Mouse (Mus musculus): ENCODE measurements around the gene Card11. TPM values are rescaled to one million over a fixed set of nuclear protein-coding genes. Genes with fewer than 3 reads are reported as not detected.

The Card11 gene
- polyA plus RNA-seq, 1 experiment, result 63.7 TPM

- DNase-seq (ENCODE audit: low read depth in 1 of 2, low spot score in 2 of 2), result no peak
- WGBS, result 82% methylated on average over 5 of the region's 5 CpGs
Measured at GRCm38 (mm10) chr5:140931523-140932229, 68.7 kb downstream of the Card11 start.

DNA sequence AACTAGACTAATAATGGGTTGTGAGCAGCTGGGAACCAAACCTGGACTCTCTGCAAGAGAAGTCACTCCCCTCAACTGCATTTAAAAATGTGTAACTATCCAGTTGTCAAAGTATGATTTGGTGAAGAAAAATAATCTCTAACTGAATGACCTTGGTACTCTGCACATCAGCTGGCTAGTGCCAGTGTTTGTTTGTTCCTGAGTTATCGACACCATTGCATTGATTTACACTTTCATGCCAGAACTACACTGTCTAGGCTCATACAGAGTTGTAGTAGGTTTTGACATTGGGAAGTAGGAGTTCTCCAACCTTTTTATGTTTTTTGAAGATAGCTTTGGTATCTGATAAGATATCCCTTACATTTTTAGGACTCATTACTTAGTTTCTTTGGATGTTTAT, 81.9 kb downstream of the Card11 start:
- TF ChIP-seq CTCF (IDR thresholded peaks at IDR 0.05; ENCODE audit: extremely low read depth, insufficient read depth, insufficient read length, insufficient replicate concordance) (no peak), POLR2A (IDR thresholded peaks at IDR 0.05; ENCODE audit: low read depth, low read length) (no peak)
- peaks cover 15% of the 10 kb centered on the region; the same call in 1 of the 2 replicates for H3K36me3 ChIP-seq (ENCODE audit: control insufficient read depth, insufficient read depth, low read length)
- H3K4me1 ChIP-seq (ENCODE audit: control insufficient read depth, insufficient read depth, insufficient read length), result peaks cover 6% of the 10 kb centered on the region; the same call in 1 of the 2 replicates
- no peak overlapping the region for H3K27ac ChIP-seq (ENCODE audit: insufficient read depth, low read length)
- DNase-seq (ENCODE audit: low read depth in 1 of 2, low spot score in 2 of 2), result no peak
- H3K27me3 ChIP-seq (ENCODE audit: control insufficient read depth, insufficient read depth, low read length), result no peaks in the 10 kb centered on the region
- WGBS, result 89% methylated on average over 1 of the region's 1 CpGs
- H3K4me3 ChIP-seq (ENCODE audit: extremely low read depth, insufficient read depth, insufficient read length), result no peak overlapping the region

More at GRCm38 (mm10) chr5:140931523-140932229, 68.7 kb downstream of the Card11 start:
- TF ChIP-seq POLR2A (IDR thresholded peaks at IDR 0.05; ENCODE audit: low read depth, low read length), result no peak
- no peak for TF ChIP-seq CTCF (IDR thresholded peaks at IDR 0.05; ENCODE audit: extremely low read depth, insufficient read depth, insufficient read length, insufficient replicate concordance)
- peaks cover 6% of the 10 kb centered on the region for H3K36me3 ChIP-seq (ENCODE audit: control insufficient read depth, insufficient read depth, low read length)
- H3K4me3 ChIP-seq (ENCODE audit: extremely low read depth, insufficient read depth, insufficient read length), result no peak overlapping the region
- no peaks in the 10 kb centered on the region; the same call in 1 of the 2 replicates for H3K4me1 ChIP-seq (ENCODE audit: control insufficient read depth, insufficient read depth, insufficient read length)
- no peaks in the 10 kb centered on the region for H3K27me3 ChIP-seq (ENCODE audit: control insufficient read depth, insufficient read depth, low read length)
- no peak overlapping the region for H3K27ac ChIP-seq (ENCODE audit: insufficient read depth, low read length)

GRCm38 (mm10) chr5:140917807-140918206, 82.6 kb downstream of the Card11 start:
- peaks cover 6% of the 10 kb centered on the region; the same call in 1 of the 2 replicates for H3K4me1 ChIP-seq (ENCODE audit: control insufficient read depth, insufficient read depth, insufficient read length)
- H3K27ac ChIP-seq (ENCODE audit: insufficient read depth, low read length), result 0 out of 2 replicates have a peak overlapping the region, but pooled peaks have one; percentile 28
- no peak overlapping the region for H3K4me3 ChIP-seq (ENCODE audit: extremely low read depth, insufficient read depth, insufficient read length)
- TF ChIP-seq CTCF (IDR thresholded peaks at IDR 0.05; ENCODE audit: extremely low read depth, insufficient read depth, insufficient read length, insufficient replicate concordance) (no peak), POLR2A (IDR thresholded peaks at IDR 0.05; ENCODE audit: low read depth, low read length) (no peak)
- 92% methylated on average over 1 of the region's 1 CpGs for WGBS
- H3K27me3 ChIP-seq (ENCODE audit: control insufficient read depth, insufficient read depth, low read length), result no peaks in the 10 kb centered on the region
- H3K36me3 ChIP-seq (ENCODE audit: control insufficient read depth, insufficient read depth, low read length), result peaks cover 19% of the 10 kb centered on the region
- no peak for DNase-seq (ENCODE audit: low read depth in 1 of 2, low spot score in 2 of 2)

GRCm38 (mm10) chr5:140910841-140911240, 89.5 kb downstream of the Card11 start:
- TF ChIP-seq CTCF (IDR thresholded peaks at IDR 0.05; ENCODE audit: extremely low read depth, insufficient read depth, insufficient read length, insufficient replicate concordance) (no peak), POLR2A (IDR thresholded peaks at IDR 0.05; ENCODE audit: low read depth, low read length) (no peak)
- no peaks in the 10 kb centered on the region for H3K27me3 ChIP-seq (ENCODE audit: control insufficient read depth, insufficient read depth, low read length)
- H3K4me3 ChIP-seq (ENCODE audit: extremely low read depth, insufficient read depth, insufficient read length), result no peak overlapping the region
- no peak overlapping the region for H3K27ac ChIP-seq (ENCODE audit: insufficient read depth, low read length)
- H3K4me1 ChIP-seq (ENCODE audit: control insufficient read depth, insufficient read depth, insufficient read length), result no peaks in the 10 kb centered on the region
- H3K36me3 ChIP-seq (ENCODE audit: control insufficient read depth, insufficient read depth, low read length), result peaks cover 32% of the 10 kb centered on the region
- WGBS, result 97% methylated on average over 5 of the region's 5 CpGs
- no peak for DNase-seq (ENCODE audit: low read depth in 1 of 2, low spot score in 2 of 2)

DNA sequence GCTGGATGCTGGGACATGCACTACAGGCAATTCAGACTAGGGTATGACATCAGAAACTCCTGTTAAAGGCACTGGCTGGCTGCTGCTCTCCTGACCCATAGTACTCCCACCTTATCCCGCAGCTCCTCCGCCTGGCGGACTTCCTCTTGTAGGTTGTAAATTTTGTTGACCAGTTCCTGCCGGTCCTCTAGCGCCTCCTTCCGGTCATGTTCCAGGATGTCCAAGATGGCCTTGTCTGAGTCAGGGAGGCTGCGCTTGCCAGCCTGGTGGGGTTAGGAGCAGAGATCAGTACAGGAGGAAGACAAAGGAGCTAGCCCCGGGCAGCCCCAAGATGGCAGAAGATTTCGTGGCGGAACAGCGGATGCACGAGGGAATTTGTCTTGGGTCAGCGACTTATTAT, 99.5 kb downstream of the Card11 start:
- H3K36me3 ChIP-seq (ENCODE audit: control insufficient read depth, insufficient read depth, low read length), result peaks cover 48% of the 10 kb centered on the region
- H3K4me1 ChIP-seq (ENCODE audit: control insufficient read depth, insufficient read depth, insufficient read length), result no peaks in the 10 kb centered on the region
- DNase-seq (ENCODE audit: low read depth in 1 of 2, low spot score in 2 of 2), result no peak
- H3K27me3 ChIP-seq (ENCODE audit: control insufficient read depth, insufficient read depth, low read length), result no peaks in the 10 kb centered on the region
- TF ChIP-seq CTCF (IDR thresholded peaks at IDR 0.05; ENCODE audit: extremely low read depth, insufficient read depth, insufficient read length, insufficient replicate concordance) (no peak), POLR2A (IDR thresholded peaks at IDR 0.05; ENCODE audit: low read depth, low read length) (no peak)
- 85% methylated on average over 13 of the region's 13 CpGs for WGBS
- no peak overlapping the region for H3K4me3 ChIP-seq (ENCODE audit: extremely low read depth, insufficient read depth, insufficient read length)
- no peak overlapping the region for H3K27ac ChIP-seq (ENCODE audit: insufficient read depth, low read length)

DNA sequence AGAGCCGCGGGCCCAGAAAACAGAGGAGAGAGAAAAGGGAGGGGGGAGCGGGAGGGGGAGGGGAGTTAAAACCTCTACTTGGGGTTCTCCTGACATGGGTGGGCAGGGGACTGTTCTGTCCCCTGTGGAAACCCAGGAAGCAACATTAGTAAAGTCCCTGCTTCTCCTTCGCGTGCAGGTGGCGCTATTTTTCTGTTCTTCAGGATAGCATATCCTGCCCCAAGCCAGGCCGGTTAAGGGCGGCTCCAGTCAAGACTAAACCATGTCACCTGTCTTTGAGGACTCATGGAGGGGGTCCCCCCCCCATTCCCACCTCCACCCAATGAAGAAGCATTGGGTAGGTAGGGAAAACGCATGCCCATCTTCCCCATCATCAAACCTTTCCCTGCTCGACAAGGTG, 109.3 kb downstream of the Card11 start:
- DNase-seq (ENCODE audit: low read depth in 1 of 2, low spot score in 2 of 2), result no peak
- H3K4me3 ChIP-seq (ENCODE audit: extremely low read depth, insufficient read depth, insufficient read length), result no peak overlapping the region
- no peaks in the 10 kb centered on the region for H3K4me1 ChIP-seq (ENCODE audit: control insufficient read depth, insufficient read depth, insufficient read length)
- peaks cover 35% of the 10 kb centered on the region for H3K36me3 ChIP-seq (ENCODE audit: control insufficient read depth, insufficient read depth, low read length)
- H3K27ac ChIP-seq (ENCODE audit: insufficient read depth, low read length), result no peak overlapping the region
- WGBS, result 57% methylated on average over 9 of the region's 10 CpGs
- TF ChIP-seq CTCF (IDR thresholded peaks at IDR 0.05; ENCODE audit: extremely low read depth, insufficient read depth, insufficient read length, insufficient replicate concordance) (no peak), POLR2A (IDR thresholded peaks at IDR 0.05; ENCODE audit: low read depth, low read length) (no peak)
- H3K27me3 ChIP-seq (ENCODE audit: control insufficient read depth, insufficient read depth, low read length), result no peaks in the 10 kb centered on the region

GRCm38 (mm10) chr5:140890050-140890449, 110.3 kb downstream of the Card11 start:
- no peaks in the 10 kb centered on the region for H3K27me3 ChIP-seq (ENCODE audit: control insufficient read depth, insufficient read depth, low read length)
- H3K4me3 ChIP-seq (ENCODE audit: extremely low read depth, insufficient read depth, insufficient read length), result no peak overlapping the region
- no peak for DNase-seq (ENCODE audit: low read depth in 1 of 2, low spot score in 2 of 2)
- TF ChIP-seq POLR2A (IDR thresholded peaks at IDR 0.05; ENCODE audit: low read depth, low read length) (no peak), CTCF (IDR thresholded peaks at IDR 0.05; ENCODE audit: extremely low read depth, insufficient read depth, insufficient read length, insufficient replicate concordance) (no peak)
- no peaks in the 10 kb centered on the region for H3K4me1 ChIP-seq (ENCODE audit: control insufficient read depth, insufficient read depth, insufficient read length)
- WGBS, result 58% methylated on average over 14 of the region's 14 CpGs
- H3K36me3 ChIP-seq (ENCODE audit: control insufficient read depth, insufficient read depth, low read length), result peaks cover 37% of the 10 kb centered on the region
- no peak overlapping the region; the same call in 1 of the 2 replicates for H3K27ac ChIP-seq (ENCODE audit: insufficient read depth, low read length)
